Mouse (Mus musculus): Measurements from ENCODE around the gene Plppr2. TPM values are rescaled to one million over a fixed set of nuclear protein-coding genes. Genes with fewer than 3 reads are reported as not detected.

The Plppr2 gene
- 14.2 and 16.6 TPM in 2 replicates for polyA plus RNA-seq (2012; rRNA removed)

GRCm38 (mm10) chr9:21936692-21937570 lies at the start of gene Plppr2:
TSS of gene Plppr2 (plus strand) at chr9:21937033.

GRCm38 (mm10) chr9:21918035-21918592 lies 18.7 kb upstream of the Plppr2 start, which contains the start of gene Rab3d:
TSS of gene Rab3d (minus strand) at chr9:21918192.

GRCm38 (mm10) chr9:21927208-21927753 lies 9.6 kb upstream of the Plppr2 start, which contains the start of the genes Ccdc159 and Tmem205:
TSS of gene Ccdc159 (plus strand) at chr9:21927471.
TSS of gene Tmem205 (minus strand) at chr9:21927556.

GRCm38 (mm10) chr9:21955570-21956281 lies 18.9 kb downstream of the Plppr2 start, which contains the start of gene Swsap1:
TSS of gene Swsap1 (plus strand) at chr9:21955755.

GRCm38 (mm10) chr9:21963417-21963816 lies 26.6 kb downstream of the Plppr2 start, which contains the start of gene Epor:
TSS of gene Epor (minus strand) at chr9:21963506.

GRCm38 (mm10) chr9:21989230-21990110 lies 52.6 kb downstream of the Plppr2 start, which contains the start of gene Rgl3:
TSS of gene Rgl3 (minus strand) at chr9:21989446.

Other genes with a start within 250 kb of the Plppr2 start
- gene Ldlr, start 213.6 kb upstream of the Plppr2 start, polyA plus RNA-seq (2012; rRNA removed) = 118 and 138 TPM in 2 replicates
- gene Spc24, start 176.7 kb upstream of the Plppr2 start, polyA plus RNA-seq (2012; rRNA removed) = 16.7 and 19.3 TPM in 2 replicates
- gene Kank2, start 138.3 kb upstream of the Plppr2 start, polyA plus RNA-seq (2012; rRNA removed) = 70.7 and 71.0 TPM in 2 replicates
- 3.7 TPM in 2 replicates for gene Angptl8, start 101.5 kb upstream of the Plppr2 start, polyA plus RNA-seq (2012; rRNA removed)
- 98.9 and 106 TPM in 2 replicates for gene Dock6, start 84.4 kb upstream of the Plppr2 start, polyA plus RNA-seq (2012; rRNA removed)
- gene Rab3d, start 18.8 kb upstream of the Plppr2 start, polyA plus RNA-seq (2012; rRNA removed) = 231 and 273 TPM in 2 replicates
- gene Ccdc159, start 9.6 kb upstream of the Plppr2 start, polyA plus RNA-seq (2012; rRNA removed) = 3.5 and 4.3 TPM in 2 replicates
- gene Tmem205, start 9.5 kb upstream of the Plppr2 start, polyA plus RNA-seq (2012; rRNA removed) = 140 and 146 TPM in 2 replicates
- 10.7 and 11.4 TPM in 2 replicates for gene Swsap1, start 18.7 kb downstream of the Plppr2 start, polyA plus RNA-seq (2012; rRNA removed)
- gene Epor, start 26.5 kb downstream of the Plppr2 start, polyA plus RNA-seq (2012; rRNA removed) = 2.7 and 3.2 TPM in 2 replicates
- 19.5 and 21.6 TPM in 2 replicates for gene Rgl3, start 52.4 kb downstream of the Plppr2 start, polyA plus RNA-seq (2012; rRNA removed)
- 0.09 and 0.17 TPM in 2 replicates for gene Ccdc151, start 65.6 kb downstream of the Plppr2 start, polyA plus RNA-seq (2012; rRNA removed)
- 93.8 and 123 TPM in 2 replicates for gene Prkcsh, start 65.8 kb downstream of the Plppr2 start, polyA plus RNA-seq (2012; rRNA removed)
- gene Elavl3, start 115.0 kb downstream of the Plppr2 start, polyA plus RNA-seq (2012; rRNA removed) = 1.0 and 1.1 TPM in 2 replicates
- gene Gm49318, start 134.2 kb downstream of the Plppr2 start, polyA plus RNA-seq (2012; rRNA removed) = not detected in 2 replicates
- 15.4 and 17.0 TPM in 2 replicates for gene Zfp653, start 134.3 kb downstream of the Plppr2 start, polyA plus RNA-seq (2012; rRNA removed)
- 36.5 and 42.9 TPM in 2 replicates for gene Ecsit, start 148.4 kb downstream of the Plppr2 start, polyA plus RNA-seq (2012; rRNA removed)
- gene Cnn1, start 162.2 kb downstream of the Plppr2 start, polyA plus RNA-seq (2012; rRNA removed) = 1,015 and 1,314 TPM in 2 replicates
- 153 and 199 TPM in 2 replicates for gene Elof1, start 180.1 kb downstream of the Plppr2 start, polyA plus RNA-seq (2012; rRNA removed)
- gene Acp5, start 198.7 kb downstream of the Plppr2 start, polyA plus RNA-seq (2012; rRNA removed) = 443 and 452 TPM in 2 replicates
- gene Pigyl, start 219.8 kb downstream of the Plppr2 start, polyA plus RNA-seq (2012; rRNA removed) = 46.7 and 79.5 TPM in 2 replicates